Mouse (Mus musculus): ENCODE results near the gene Srl.

DNA sequence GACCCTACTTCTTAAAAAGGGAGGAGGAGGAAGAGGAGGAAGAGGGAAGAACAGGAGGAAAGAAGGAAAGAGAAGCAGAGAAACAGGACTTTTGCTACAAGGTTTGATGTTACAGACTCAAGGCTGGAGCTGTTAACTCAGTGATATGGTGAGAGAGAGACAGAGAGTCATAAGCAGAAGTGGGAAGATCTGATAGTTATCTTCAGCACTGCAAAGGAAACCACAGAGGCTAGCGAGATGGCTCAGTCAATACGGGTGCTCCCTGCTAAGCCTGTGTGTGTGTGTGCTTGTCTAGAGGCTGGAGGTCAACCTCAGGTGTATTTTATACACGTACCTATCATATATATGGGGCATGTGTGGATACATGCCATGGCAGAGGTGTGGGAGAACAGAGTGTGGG is 42.2 kb upstream of the Srl start:
- TF ChIP-seq CTCF (IDR thresholded peaks at IDR 0.05; ENCODE audit: insufficient read depth, low read length) (no peak), POLR2A (IDR thresholded peaks at IDR 0.05; ENCODE audit: borderline replicate concordance, extremely low read depth, low read depth, low read length) (no peak)
